8 mouse cellular contexts compared by ENCODE assay signal in the genomic region with DNA sequence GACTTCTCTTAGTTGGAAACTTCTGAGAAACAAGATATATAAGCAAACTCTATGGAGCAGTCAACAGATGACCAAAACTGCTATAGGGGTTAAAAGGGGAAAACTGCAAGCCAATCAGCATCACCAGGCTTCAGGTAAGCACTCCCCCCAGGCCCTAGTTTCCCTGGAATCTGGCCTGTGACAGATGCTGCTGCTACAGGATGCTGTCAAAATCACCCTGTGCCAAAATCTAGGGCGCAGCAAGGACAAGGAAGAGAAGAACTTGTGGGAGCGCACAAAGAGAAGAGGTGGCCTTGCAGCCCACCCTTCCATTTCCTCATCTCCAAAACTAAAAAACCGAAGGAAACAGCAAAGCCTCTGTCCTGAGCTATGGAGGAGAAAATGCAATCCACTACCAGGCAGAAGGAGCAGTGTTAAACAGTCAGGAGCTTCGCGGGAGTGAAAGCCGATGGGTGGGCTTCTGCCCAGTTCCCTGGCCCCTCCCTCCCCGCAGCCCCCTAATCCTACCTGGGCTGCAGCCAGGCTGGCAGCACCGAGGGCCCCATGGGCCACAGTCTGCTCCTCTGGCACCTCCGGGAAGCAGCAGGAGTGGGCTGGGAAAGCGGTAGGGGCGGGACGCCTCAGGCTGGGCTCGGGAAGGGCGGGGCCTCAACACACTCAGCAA. TPM values are rescaled to one million over a fixed set of nuclear protein-coding genes. Genes with fewer than 3 reads are reported as not detected.
DNase-seq lines count a peak whose midpoint lies in the region; ATAC-seq and TF ChIP-seq lines count a peak whose summit lies in the region.

TSS of gene Hacd4 (minus strand) at position 603 of the 664 bp plus-strand sequence.

- no peak for TF ChIP-seq CTCF in intestine, postnatal 0 days (IDR thresholded peaks at IDR 0.05; ENCODE audit: low read depth)
- TF ChIP-seq CTCF in liver, postnatal 0 days (IDR thresholded peaks at IDR 0.05; ENCODE audit: low read depth) = no peak

- 5% methylated on average over 14 of the region's 14 CpGs for WGBS in intestine, postnatal 0 days
- 5% methylated on average over 14 of the region's 14 CpGs for WGBS in liver, postnatal 0 days (ENCODE audit: insufficient replicate concordance)
- WGBS in neural tube, embryonic 13.5 days = 6% methylated on average over 14 of the region's 14 CpGs

- peak within 1 kb of the TSS; percentile 40; the same call in 1 of the 2 replicates for H3K9ac ChIP-seq in intestine, postnatal 0 days (ENCODE audit: low read depth, low read length)
- H3K9ac ChIP-seq in liver, postnatal 0 days (replicated peaks) = peak within 1 kb of the TSS; percentile 55
- H3K9ac ChIP-seq in neural tube, embryonic 13.5 days = peak within 1 kb of the TSS; percentile 67

- H3K36me3 ChIP-seq in intestine, postnatal 0 days (ENCODE audit: control insufficient read depth, insufficient read depth) = no peaks in the 10 kb centered on the region
- no peaks in the 10 kb centered on the region for H3K36me3 ChIP-seq in liver, postnatal 0 days (replicated peaks; ENCODE audit: insufficient read depth, low read length)
- no peaks in the 10 kb centered on the region for H3K36me3 ChIP-seq in neural tube, embryonic 13.5 days

- H3K9me3 ChIP-seq in intestine, postnatal 0 days (ENCODE audit: control insufficient read depth) = no peaks in the 10 kb centered on the region
- no peaks in the 10 kb centered on the region for H3K9me3 ChIP-seq in liver, postnatal 0 days (ENCODE audit: low read length)
- H3K9me3 ChIP-seq in neural tube, embryonic 13.5 days = no peaks in the 10 kb centered on the region

- peak; percentile 13 to 16 for DNase-seq in spleen, adult 18-20 months
- no peak for DNase-seq in spleen, adult 12 weeks (ENCODE audit: low spot score)
- peak; percentile 81 for DNase-seq in embryo, embryonic 10 days (ENCODE audit: low spot score)
- DNase-seq in heart, adult 11 months = peak; percentile 99
- DNase-seq in liver, postnatal 0 days = peak; percentile 52
- DNase-seq in urinary bladder, postnatal 36 days (ENCODE audit: low spot score in 2 of 2) = peak; percentile 72 to 86

- 0 out of 2 replicates have a peak, but pooled peaks cover 3% of the 10 kb centered on the region for H3K4me1 ChIP-seq in intestine, postnatal 0 days (replicated peaks; ENCODE audit: control insufficient read depth, insufficient read depth, low read length)
- H3K4me1 ChIP-seq in liver, postnatal 0 days (ENCODE audit: insufficient read depth) = peaks cover 10% of the 10 kb centered on the region
- H3K4me1 ChIP-seq in neural tube, embryonic 13.5 days (replicated peaks) = peaks cover 18% of the 10 kb centered on the region

- peak; percentile 54; the same call in 1 of the 2 replicates for ATAC-seq in intestine, postnatal 0 days
- peak; percentile 62 for ATAC-seq in liver, postnatal 0 days
- peak; percentile 53; the same call in 1 of the 2 replicates for ATAC-seq in neural tube, embryonic 13.5 days (ENCODE audit: low read depth)

- TF ChIP-seq EP300 in liver, postnatal 0 days (IDR thresholded peaks at IDR 0.05; ENCODE audit: low read depth) = no peak

- H3K4me2 ChIP-seq in intestine, postnatal 0 days (replicated peaks; ENCODE audit: low read depth) = peak within 1 kb of the TSS; percentile 68
- H3K4me2 ChIP-seq in liver, postnatal 0 days (ENCODE audit: low read depth, low read length) = peak within 1 kb of the TSS; percentile 62
- peak within 1 kb of the TSS; percentile 63 for H3K4me2 ChIP-seq in neural tube, embryonic 13.5 days

- H3K27ac ChIP-seq in intestine, postnatal 0 days (ENCODE audit: low read depth, low read length) = no peak within 1 kb of the TSS
- H3K27ac ChIP-seq in liver, postnatal 0 days (ENCODE audit: low read depth) = peak within 1 kb of the TSS; percentile 7
- no peak within 1 kb of the TSS for H3K27ac ChIP-seq in neural tube, embryonic 13.5 days (replicated peaks)

- H3K4me3 ChIP-seq in intestine, postnatal 0 days (ENCODE audit: low read depth, low read length) = peak within 1 kb of the TSS; percentile 41
- peak within 1 kb of the TSS; percentile 42 for H3K4me3 ChIP-seq in liver, postnatal 0 days (ENCODE audit: low read depth, low read length)
- H3K4me3 ChIP-seq in neural tube, embryonic 13.5 days = peak within 1 kb of the TSS; percentile 36

- no peaks in the 10 kb centered on the region for H3K27me3 ChIP-seq in intestine, postnatal 0 days (replicated peaks; ENCODE audit: control insufficient read depth, insufficient read depth, low read length)
- no peaks in the 10 kb centered on the region for H3K27me3 ChIP-seq in liver, postnatal 0 days (ENCODE audit: insufficient read depth, low read length)
- H3K27me3 ChIP-seq in neural tube, embryonic 13.5 days = no peaks in the 10 kb centered on the region

RNA-seq across cellular contexts. Expression of gene Hacd4, which starts in this region (rescaled TPM):
- polyA plus RNA-seq in intestine, postnatal 0 days (2015; fragmentation: Nextera tagmentation; extraction: Ambion mirVana) = 6.6 and 7.4 TPM in 2 replicates
- 5.3 TPM in 2 replicates for polyA plus RNA-seq in liver, postnatal 0 days (2015; fragmentation: Nextera tagmentation; extraction: Ambion mirVana)
- polyA plus RNA-seq in neural tube, embryonic 13.5 days (2015; fragmentation: Nextera tagmentation; extraction: Ambion mirVana) = 4.3 and 5.2 TPM in 2 replicates
